Mouse (Mus musculus) heart, postnatal 0 days (tissue): ENCODE measurements at regions not wholly inside any gene's neighbourhood (a gene's known extent, or its start where the extent isn't known, plus 50 kb on each side); places are given as distances from the start of the nearest gene placed in this dataset.
A peak's percentile ranks its signal among the peaks of the same experiment; 100 is the strongest.

Experiments used
- CTCF ChIP-seq: IDR thresholded peaks from 2 replicates; pipeline ENCODE4 v1.5.1; 2016; ENCODE audit warnings: antibody characterized with exemption, control low read depth, low read depth
- EP300 ChIP-seq: IDR thresholded peaks from 2 replicates; pipeline ENCODE4 v1.6.1; 2016; ENCODE audit warnings: antibody characterized with exemption, low read depth

DNA sequence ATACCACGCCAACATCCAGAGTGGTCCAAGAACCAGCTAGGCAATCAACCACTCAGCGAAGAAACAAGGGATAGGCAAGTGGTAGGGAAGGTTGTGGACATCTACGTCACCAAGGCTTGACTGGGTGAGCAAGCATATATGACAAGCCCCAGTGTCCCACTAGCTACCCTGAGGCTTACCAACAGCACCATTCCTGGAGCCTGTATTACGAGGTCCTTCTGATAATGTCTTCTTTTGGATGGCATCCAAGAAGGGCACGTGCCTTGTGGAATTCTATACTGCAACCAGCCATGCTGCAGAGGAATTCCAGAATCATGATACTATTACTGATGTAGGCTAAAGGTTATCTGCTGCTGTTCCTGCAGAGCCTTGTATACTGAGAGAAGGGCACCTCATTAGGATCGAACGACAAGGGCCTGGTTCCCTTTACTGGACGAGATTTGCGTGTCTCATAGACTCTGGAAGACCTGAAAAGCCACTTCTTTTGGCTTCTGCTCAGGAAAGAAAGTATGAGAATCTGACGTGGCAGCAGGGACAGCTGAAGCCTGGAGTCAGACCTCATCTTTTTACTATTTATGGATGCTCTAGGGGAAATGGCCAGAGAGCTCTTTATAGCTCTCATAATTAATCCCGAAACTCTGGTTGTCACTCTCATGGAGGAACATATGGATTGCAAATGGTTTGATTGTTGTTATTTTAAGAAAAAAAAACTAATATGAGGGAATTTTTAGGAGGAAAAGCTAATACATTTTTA lies 101.5 kb upstream of the Rmdn2 start:
- TF ChIP-seq CTCF, result no peak
- peak; percentile 48; the same call in 1 of the 2 replicates for TF ChIP-seq EP300
